Mouse (Mus musculus): ENCODE measurements around the gene Wdr78.

The Wdr78 gene

GRCm38 (mm10) chr4:103056909-103057308, 57.4 kb downstream of the Wdr78 start:
- no peak for DNase-seq (ENCODE audit: low spot score in 2 of 2)

DNA sequence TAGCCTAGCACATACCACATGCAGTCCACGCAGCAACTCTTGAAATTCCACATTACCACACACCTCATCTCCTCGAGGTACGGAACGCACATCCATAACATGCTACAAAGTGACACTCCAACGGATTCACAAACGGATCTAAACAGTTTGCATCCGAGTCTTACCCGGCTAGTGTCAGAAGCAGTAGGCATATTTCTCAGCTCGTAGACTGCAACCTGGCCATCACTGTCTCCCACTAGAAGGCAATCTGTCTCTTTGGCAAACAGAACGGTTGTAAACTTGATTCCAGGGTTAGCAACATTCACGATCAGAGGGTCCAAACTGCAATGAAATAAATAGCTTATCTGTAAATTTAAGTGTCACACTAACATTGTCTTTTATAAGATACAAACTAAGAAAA, 66.3 kb downstream of the Wdr78 start:
- DNase-seq (ENCODE audit: low spot score in 2 of 2), result no peak

DNA sequence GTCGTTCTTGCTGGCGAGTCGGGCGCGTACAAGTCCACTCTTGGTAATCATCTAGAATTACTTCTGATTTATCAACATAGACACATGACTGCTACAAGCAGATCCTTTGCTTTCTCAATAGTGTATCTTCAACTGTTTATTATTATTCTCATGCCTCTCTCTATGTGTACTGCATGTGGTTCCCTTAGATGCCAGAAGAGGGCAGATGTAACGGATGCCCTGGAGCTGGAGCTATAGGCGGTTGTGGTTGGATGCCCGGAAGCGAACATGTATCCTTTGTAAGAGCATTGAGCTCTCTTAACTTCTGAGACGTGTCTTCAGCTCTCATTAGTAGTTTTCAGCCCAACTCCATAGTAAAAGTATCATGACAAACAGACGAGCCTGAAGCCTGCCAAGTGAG, 71.4 kb downstream of the Wdr78 start:
- DNase-seq (ENCODE audit: low spot score in 2 of 2), result no peak

DNA sequence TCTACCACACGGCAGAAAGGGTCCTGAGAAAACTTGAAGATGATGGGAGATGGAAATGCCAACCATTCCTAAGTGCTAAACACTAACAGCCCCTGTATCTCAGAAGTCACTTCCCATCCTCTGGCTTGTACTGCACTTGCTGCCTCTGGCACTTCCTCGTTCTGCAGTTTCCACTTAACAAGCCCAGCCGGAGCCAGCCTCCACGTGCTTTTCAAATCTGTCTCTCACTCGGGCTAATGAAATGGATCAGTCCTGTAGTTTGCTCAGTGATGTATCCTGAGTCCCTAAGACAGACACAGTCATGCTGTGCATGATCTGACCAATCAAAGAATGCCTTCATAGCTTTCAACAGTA, 74.5 kb downstream of the Wdr78 start:
- peak in 1 of 2 experiments; percentile 32 for DNase-seq (ENCODE audit: low spot score in 2 of 2)

GRCm38 (mm10) chr4:103039103-103039837, 75.1 kb downstream of the Wdr78 start:
- peak in 1 of 2 experiments; percentile 32 for DNase-seq (ENCODE audit: low spot score in 2 of 2)

GRCm38 (mm10) chr4:103028177-103029088, 85.9 kb downstream of the Wdr78 start:
- no peak for DNase-seq (ENCODE audit: low spot score in 2 of 2)

DNA sequence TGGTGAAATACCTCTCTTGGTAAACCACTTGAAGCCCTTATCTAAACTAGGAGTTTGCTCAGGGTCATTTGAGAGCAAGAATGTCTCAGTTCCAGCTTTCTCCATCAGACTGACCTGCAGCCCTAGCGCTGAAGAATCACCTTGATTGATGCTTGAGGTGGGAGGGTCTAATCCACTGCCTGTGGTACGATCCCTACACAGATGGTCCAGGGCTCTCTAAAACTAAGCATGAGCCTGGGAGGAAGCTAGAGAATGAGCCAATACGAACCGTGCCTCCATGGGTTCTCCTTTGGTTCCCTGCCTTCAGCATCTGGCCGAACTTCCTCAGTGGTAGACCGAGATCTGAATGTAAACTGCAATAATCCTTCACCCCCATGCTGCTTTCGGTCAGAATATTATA, 86.6 kb downstream of the Wdr78 start:
- DNase-seq (ENCODE audit: low spot score in 2 of 2), result no peak

DNA sequence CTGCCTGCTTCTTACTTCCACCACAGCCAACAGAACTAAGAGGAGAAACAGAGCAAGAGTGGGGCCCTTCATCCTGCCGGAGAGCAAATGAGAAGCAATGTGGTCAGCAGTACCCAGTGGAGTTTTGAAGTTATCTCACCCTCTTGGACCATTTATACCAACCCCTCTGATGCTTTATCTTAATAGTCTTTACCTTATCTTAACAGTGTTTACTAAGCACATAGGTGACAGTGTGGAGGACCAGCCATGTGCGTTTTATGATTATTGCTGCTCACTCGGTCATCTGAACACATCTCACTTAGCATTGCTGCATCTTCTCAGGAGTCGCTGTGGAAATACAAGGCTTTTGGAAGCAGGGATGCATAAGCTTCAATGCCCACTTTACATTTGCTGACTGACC, 87.7 kb downstream of the Wdr78 start, which contains the start of gene Insl5:
Gene Insl5 (minus strand): TSS at position 222 of the 400 bp plus-strand sequence.
- DNase-seq (ENCODE audit: low spot score in 2 of 2), result no peak

GRCm38 (mm10) chr4:103013490-103013889, 100.9 kb downstream of the Wdr78 start:
- no peak for DNase-seq (ENCODE audit: low spot score in 2 of 2)

GRCm38 (mm10) chr4:103011823-103012222, 102.5 kb downstream of the Wdr78 start:
- DNase-seq (ENCODE audit: low spot score in 2 of 2), result peak; percentile 61

- DNase-seq (ENCODE audit: low spot score in 2 of 2), result no peak
Observed at GRCm38 (mm10) chr4:103010734-103011133, 103.6 kb downstream of the Wdr78 start.

DNA sequence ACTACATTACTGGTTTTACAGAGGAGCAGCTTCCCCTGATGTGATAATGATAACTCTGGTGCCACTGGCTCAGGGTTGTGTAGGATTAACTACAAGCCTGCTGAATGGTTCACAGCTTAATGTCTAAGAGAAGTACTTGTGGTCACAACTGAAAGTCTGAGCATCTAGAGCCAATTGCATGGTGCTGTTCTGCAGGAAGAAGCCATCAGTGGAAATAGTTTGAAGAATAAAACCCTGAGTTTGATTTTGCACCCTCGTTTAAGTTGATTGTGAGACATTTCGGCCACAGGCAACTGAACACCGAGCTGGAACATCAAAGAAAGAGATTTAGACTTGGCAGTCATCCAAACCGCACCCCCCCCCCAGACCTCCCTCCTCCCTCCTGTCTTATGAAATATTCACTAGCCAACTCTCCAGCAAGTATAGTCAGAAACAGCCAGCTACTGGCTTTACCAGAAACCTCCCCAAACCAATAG, 107.4 kb downstream of the Wdr78 start:
- no peak for DNase-seq (ENCODE audit: low spot score in 2 of 2)

GRCm38 (mm10) chr4:103006266-103006665, 108.1 kb downstream of the Wdr78 start:
- no peak for DNase-seq (ENCODE audit: low spot score in 2 of 2)

GRCm38 (mm10) chr4:103005190-103005945, 109.0 kb downstream of the Wdr78 start:
- no peak for DNase-seq (ENCODE audit: low spot score in 2 of 2)

GRCm38 (mm10) chr4:103004681-103005080, 109.7 kb downstream of the Wdr78 start:
- no peak for DNase-seq (ENCODE audit: low spot score in 2 of 2)

GRCm38 (mm10) chr4:102991685-102992084, 122.7 kb downstream of the Wdr78 start:
- peak; percentile 53 to 56 for DNase-seq (ENCODE audit: low spot score in 2 of 2)

GRCm38 (mm10) chr4:102990595-102991340, 123.6 kb downstream of the Wdr78 start:
- peak; percentile 72 to 81 for DNase-seq (ENCODE audit: low spot score in 2 of 2)

DNA sequence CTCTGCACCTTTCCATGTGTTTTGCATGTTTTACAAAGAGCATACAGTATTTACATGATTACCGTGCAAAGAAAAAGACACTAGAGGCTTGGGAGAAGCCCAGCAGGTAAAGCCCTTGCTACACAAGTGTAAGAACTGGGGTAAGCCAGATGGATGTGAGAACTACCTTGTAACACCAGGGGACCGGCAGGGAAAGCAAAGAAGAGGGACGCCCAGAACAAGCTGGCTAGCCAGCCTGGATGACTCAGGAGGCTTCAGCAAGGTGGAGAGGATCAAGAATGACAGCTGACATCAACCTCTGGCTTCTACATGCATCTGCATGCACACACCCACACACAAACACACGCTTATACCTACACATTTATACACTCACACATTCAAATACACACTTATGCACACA, 124.3 kb downstream of the Wdr78 start:
- peak in 1 of 2 experiments; percentile 51 for DNase-seq (ENCODE audit: low spot score in 2 of 2)

- peak; percentile 37 to 55 for DNase-seq (ENCODE audit: low spot score in 2 of 2)
Observed at GRCm38 (mm10) chr4:102989391-102989790, 125.0 kb downstream of the Wdr78 start.

- peak in 1 of 2 experiments; percentile 56 for DNase-seq (ENCODE audit: low spot score in 2 of 2)
Observed at GRCm38 (mm10) chr4:102988526-102988925, 125.8 kb downstream of the Wdr78 start.
